Mouse (Mus musculus): ENCODE results near the gene Bbs7.

Bbs7 gene

DNA sequence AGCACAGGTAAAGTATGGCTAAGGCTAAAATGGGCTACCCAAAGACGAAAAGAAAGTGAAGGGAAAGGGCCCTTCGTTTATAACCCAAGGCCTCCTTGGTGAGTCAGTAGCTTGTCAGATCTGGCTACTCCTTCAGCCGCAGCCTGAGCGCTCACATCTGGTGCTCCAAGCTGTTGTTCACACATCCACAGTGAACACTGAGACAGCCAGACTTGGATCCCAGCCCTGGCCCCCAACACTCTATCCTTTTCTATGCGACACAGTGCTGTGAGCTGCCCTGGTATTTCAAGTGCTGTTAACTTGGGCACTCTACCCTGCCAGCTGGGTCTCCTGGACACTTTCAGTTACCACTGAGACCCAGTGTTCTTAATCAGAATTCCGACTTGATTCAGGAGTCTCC, 82.9 kb downstream of the Bbs7 start:
- TF ChIP-seq GATA4 (IDR thresholded peaks at IDR 0.05; ENCODE audit: insufficient replicate concordance, low read length): no peak

DNA sequence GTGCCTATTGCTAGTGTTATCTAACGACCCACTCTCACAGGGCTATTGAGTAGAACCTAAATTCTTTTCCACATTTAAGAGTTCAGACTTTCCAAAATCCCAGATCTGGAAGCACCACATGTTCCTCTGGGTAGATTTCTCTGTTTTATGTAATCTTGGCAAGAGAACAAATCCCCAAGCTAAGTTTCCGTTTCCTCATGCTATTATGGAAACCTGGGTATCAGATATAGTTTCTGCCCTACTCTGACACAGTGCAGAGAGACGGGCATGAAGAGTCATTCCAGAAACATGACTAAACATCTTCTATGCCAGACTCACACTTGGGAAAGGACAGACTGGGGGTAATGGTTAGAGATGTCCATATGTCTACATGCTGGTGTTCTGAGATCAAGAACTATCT, 88.8 kb downstream of the Bbs7 start:
- no peak for TF ChIP-seq GATA4 (IDR thresholded peaks at IDR 0.05; ENCODE audit: insufficient replicate concordance, low read length)

Measured in liver, adult (tissue).